Mouse (Mus musculus): Measurements from ENCODE around the gene Pcyt1a. TPM values are rescaled to one million over a fixed set of nuclear protein-coding genes. Genes with fewer than 3 reads are reported as not detected.

Gene Pcyt1a
- polyA plus RNA-seq (2015; fragmentation: Nextera tagmentation; extraction: Ambion mirVana): 47.8 and 48.0 TPM in 2 replicates

GRCm38 (mm10) chr16:32430474-32431046 is at the start of gene Pcyt1a:
Pcyt1a (plus strand) TSS chr16:32430921.
- under 1% methylated on average over 54 of the region's 54 CpGs for WGBS
- Histone ChIP-seq H3K36me3 (no peaks in the 10 kb centered on the region), H3K4me2 (replicated peaks) (peak within 1 kb of the TSS; percentile 92), H3K9ac (replicated peaks) (peak within 1 kb of the TSS; percentile 88), H3K9me3 (no peaks in the 10 kb centered on the region), H3K27ac (peak within 1 kb of the TSS; percentile 94), H3K27me3 (no peaks in the 10 kb centered on the region), H3K4me1 (replicated peaks) (peaks cover 22% of the 10 kb centered on the region), H3K4me3 (replicated peaks) (peak within 1 kb of the TSS; percentile 86)
- peak; percentile 98 for ATAC-seq

- Histone ChIP-seq H3K9me3 (0 out of 2 replicates have a peak, but pooled peaks cover 3% of the 10 kb centered on the region), H3K27ac (no peak overlapping the region), H3K36me3 (peaks cover 69% of the 10 kb centered on the region), H3K4me1 (replicated peaks) (no peaks in the 10 kb centered on the region), H3K4me2 (replicated peaks) (no peak overlapping the region), H3K4me3 (replicated peaks) (no peak overlapping the region), H3K9ac (replicated peaks) (no peak overlapping the region), H3K27me3 (no peaks in the 10 kb centered on the region)
- no peak for ATAC-seq
These were observed 47.8 kb upstream of the Pcyt1a start for GRCm38 (mm10) chr16:32382901-32383300.

- Histone ChIP-seq H3K4me3 (replicated peaks) (no peak overlapping the region), H3K27me3 (no peaks in the 10 kb centered on the region), H3K4me2 (replicated peaks) (no peak overlapping the region), H3K9me3 (no peaks in the 10 kb centered on the region), H3K27ac (no peak overlapping the region), H3K36me3 (peaks cover 57% of the 10 kb centered on the region), H3K4me1 (replicated peaks) (no peaks in the 10 kb centered on the region), H3K9ac (replicated peaks) (no peak overlapping the region)
- ATAC-seq: no peak
- 92% methylated on average over 2 of the region's 2 CpGs for WGBS
These were observed 45.8 kb upstream of the Pcyt1a start for GRCm38 (mm10) chr16:32384885-32385284.

GRCm38 (mm10) chr16:32386826-32387225 is 43.9 kb upstream of the Pcyt1a start:
- 90% methylated on average over 3 of the region's 3 CpGs for WGBS
- peaks cover 57% of the 10 kb centered on the region for H3K36me3 ChIP-seq

GRCm38 (mm10) chr16:32389049-32389448 is 41.7 kb upstream of the Pcyt1a start:
- Histone ChIP-seq H3K4me2 (replicated peaks) (no peak overlapping the region), H3K4me1 (replicated peaks) (no peaks in the 10 kb centered on the region), H3K27ac (no peak overlapping the region), H3K27me3 (no peaks in the 10 kb centered on the region), H3K9ac (replicated peaks) (no peak overlapping the region), H3K9me3 (no peaks in the 10 kb centered on the region), H3K36me3 (peaks cover 44% of the 10 kb centered on the region), H3K4me3 (replicated peaks) (no peak overlapping the region)
- ATAC-seq: no peak

More at GRCm38 (mm10) chr16:32386826-32387225, 43.9 kb upstream of the Pcyt1a start:
- Histone ChIP-seq H3K4me3 (replicated peaks) (no peak overlapping the region), H3K27me3 (no peaks in the 10 kb centered on the region), H3K4me2 (replicated peaks) (no peak overlapping the region), H3K4me1 (replicated peaks) (no peaks in the 10 kb centered on the region), H3K9me3 (no peaks in the 10 kb centered on the region), H3K9ac (replicated peaks) (no peak overlapping the region), H3K27ac (no peak overlapping the region)
- ATAC-seq: no peak

GRCm38 (mm10) chr16:32389841-32390240 is 40.9 kb upstream of the Pcyt1a start:
- H3K36me3 ChIP-seq: peaks cover 42% of the 10 kb centered on the region
- 90% methylated on average over 3 of the region's 3 CpGs for WGBS
- ATAC-seq: no peak

GRCm38 (mm10) chr16:32390882-32391281 is 39.8 kb upstream of the Pcyt1a start:
- H3K9me3 ChIP-seq: no peaks in the 10 kb centered on the region
- no peak overlapping the region for H3K4me2 ChIP-seq (replicated peaks)
- no peak overlapping the region for H3K27ac ChIP-seq
- WGBS: 98% methylated on average over 3 of the region's 3 CpGs
- H3K4me3 ChIP-seq (replicated peaks): no peak overlapping the region
- ATAC-seq: no peak
- no peaks in the 10 kb centered on the region for H3K27me3 ChIP-seq
- no peak overlapping the region for H3K9ac ChIP-seq (replicated peaks)
- no peaks in the 10 kb centered on the region for H3K4me1 ChIP-seq (replicated peaks)
- peaks cover 33% of the 10 kb centered on the region for H3K36me3 ChIP-seq

More at GRCm38 (mm10) chr16:32389841-32390240, 40.9 kb upstream of the Pcyt1a start:
- Histone ChIP-seq H3K4me3 (replicated peaks) (no peak overlapping the region), H3K27ac (no peak overlapping the region), H3K27me3 (no peaks in the 10 kb centered on the region), H3K4me2 (replicated peaks) (no peak overlapping the region), H3K9ac (replicated peaks) (no peak overlapping the region), H3K9me3 (no peaks in the 10 kb centered on the region), H3K4me1 (replicated peaks) (no peaks in the 10 kb centered on the region)

- 80% methylated on average over 6 of the region's 6 CpGs for WGBS
- H3K9me3 ChIP-seq: no peaks in the 10 kb centered on the region
- H3K27ac ChIP-seq: no peak overlapping the region
- no peaks in the 10 kb centered on the region for H3K27me3 ChIP-seq
- H3K4me2 ChIP-seq (replicated peaks): no peak overlapping the region
- no peaks in the 10 kb centered on the region for H3K4me1 ChIP-seq (replicated peaks)
- ATAC-seq: no peak
- peaks cover 12% of the 10 kb centered on the region for H3K36me3 ChIP-seq
- H3K9ac ChIP-seq (replicated peaks): no peak overlapping the region
- H3K4me3 ChIP-seq (replicated peaks): no peak overlapping the region
These were observed 34.8 kb upstream of the Pcyt1a start for GRCm38 (mm10) chr16:32395679-32396540.

GRCm38 (mm10) chr16:32396541-32396835 is 34.2 kb upstream of the Pcyt1a start:
- peaks cover 6% of the 10 kb centered on the region; the same call in 1 of the 2 replicates for H3K36me3 ChIP-seq
- H3K27me3 ChIP-seq: no peaks in the 10 kb centered on the region
- WGBS: 59% methylated on average over 3 of the region's 3 CpGs
- H3K4me3 ChIP-seq (replicated peaks): no peak overlapping the region
- no peak for ATAC-seq
- H3K9ac ChIP-seq (replicated peaks): no peak overlapping the region
- H3K4me1 ChIP-seq (replicated peaks): no peaks in the 10 kb centered on the region
- no peak overlapping the region for H3K4me2 ChIP-seq (replicated peaks)
- H3K27ac ChIP-seq: no peak overlapping the region
- H3K9me3 ChIP-seq: no peaks in the 10 kb centered on the region

- ATAC-seq: no peak
- H3K36me3 ChIP-seq: 0 out of 2 replicates have a peak, but pooled peaks cover 2% of the 10 kb centered on the region
- WGBS: 81% methylated on average over 3 of the region's 3 CpGs
- no peak overlapping the region for H3K4me3 ChIP-seq (replicated peaks)
- no peak overlapping the region for H3K4me2 ChIP-seq (replicated peaks)
- no peaks in the 10 kb centered on the region for H3K9me3 ChIP-seq
- no peak overlapping the region for H3K9ac ChIP-seq (replicated peaks)
- H3K4me1 ChIP-seq (replicated peaks): no peaks in the 10 kb centered on the region
- H3K27ac ChIP-seq: no peak overlapping the region
- H3K27me3 ChIP-seq: no peaks in the 10 kb centered on the region
These were observed 32.5 kb upstream of the Pcyt1a start for GRCm38 (mm10) chr16:32398206-32398605.

- Histone ChIP-seq H3K27me3 (no peaks in the 10 kb centered on the region), H3K9ac (replicated peaks) (no peak within 1 kb of the TSS), H3K4me2 (replicated peaks) (no peak within 1 kb of the TSS), H3K36me3 (no peaks in the 10 kb centered on the region), H3K27ac (no peak within 1 kb of the TSS), H3K4me1 (replicated peaks) (no peaks in the 10 kb centered on the region), H3K9me3 (no peaks in the 10 kb centered on the region), H3K4me3 (replicated peaks) (no peak within 1 kb of the TSS)
- ATAC-seq: no peak
- WGBS: 91% methylated on average over 7 of the region's 7 CpGs
These were observed 30.5 kb upstream of the Pcyt1a start, which contains the start of gene Tm4sf19 for GRCm38 (mm10) chr16:32400267-32400666. Tm4sf19 (plus strand) TSS chr16:32400506.

- H3K9me3 ChIP-seq: no peaks in the 10 kb centered on the region
- no peaks in the 10 kb centered on the region for H3K27me3 ChIP-seq
- 80% methylated on average over 9 of the region's 9 CpGs for WGBS
- no peak overlapping the region for H3K4me2 ChIP-seq (replicated peaks)
- ATAC-seq: no peak
- no peaks in the 10 kb centered on the region for H3K36me3 ChIP-seq
- no peak overlapping the region for H3K27ac ChIP-seq
- H3K9ac ChIP-seq (replicated peaks): no peak overlapping the region
- no peak overlapping the region for H3K4me3 ChIP-seq (replicated peaks)
- H3K4me1 ChIP-seq (replicated peaks): no peaks in the 10 kb centered on the region
These were observed 29.3 kb upstream of the Pcyt1a start for GRCm38 (mm10) chr16:32401335-32401965.
